Mouse (Mus musculus) liver, embryonic 13.5 days (tissue): ENCODE results near the gene Fam69a. TPM values are rescaled to one million over a fixed set of nuclear protein-coding genes. Genes with fewer than 3 reads are reported as not detected.
A peak's percentile ranks its signal among the peaks of the same experiment; 100 is the strongest.
"Not testable (repeated sequence)": the region's sequence is repeated elsewhere in the genome, so short reads cannot be mapped to it uniquely, and the experiment has no call there.

Experiments used
- ATAC-seq: fragments of 200-750 bp; cut with Nextera tagmentation; 2 replicates; pipeline ENCODE4 v1.8.0; 2017; ENCODE audit warnings: low read depth, mild to moderate bottlenecking, moderate number of reproducible peaks, moderate library complexity
- DNase-seq: peaks from one replicate; pipeline ENCODE4 v3.0.0; 2022
- H3K27ac ChIP-seq: fragments of 300-500 bp; sonication (generic); 2 replicates; pipeline ENCODE4 v1.5.1; 2015; ENCODE audit warnings: moderate library complexity, mild to moderate bottlenecking, inconsistent platforms
- H3K27me3 ChIP-seq: fragments of 300-500 bp; sonication (generic); 2 replicates; pipeline ENCODE4 v1.6.1; 2015; ENCODE audit warnings: mild to moderate bottlenecking, inconsistent platforms
- H3K36me3 ChIP-seq: fragments of 300-500 bp; sonication (generic); 2 replicates; pipeline ENCODE4 v1.6.1; 2015; ENCODE audit warnings: mild to moderate bottlenecking, inconsistent platforms
- H3K4me1 ChIP-seq: fragments of 300-500 bp; sonication (generic); replicated peaks from 2 replicates; pipeline ENCODE4 v1.6.1; 2015; ENCODE audit warnings: inconsistent platforms
- H3K4me2 ChIP-seq: fragments of 300-500 bp; sonication (generic); 2 replicates; pipeline ENCODE4 v1.6.1; 2015; ENCODE audit warnings: inconsistent platforms, mild to moderate bottlenecking, moderate library complexity
- H3K4me3 ChIP-seq: fragments of 300-500 bp; sonication (generic); replicated peaks from 2 replicates; pipeline ENCODE4 v1.5.1; 2015; ENCODE audit warnings: mild to moderate bottlenecking, inconsistent platforms
- H3K9ac ChIP-seq: fragments of 300-500 bp; sonication (generic); 2 replicates; pipeline ENCODE4 v1.6.1; 2015; ENCODE audit warnings: mild to moderate bottlenecking, inconsistent platforms
- H3K9me3 ChIP-seq: fragments of 300-500 bp; sonication (generic); replicated peaks from 2 replicates; pipeline ENCODE4 v1.6.1; 2016; ENCODE audit warnings: inconsistent platforms
- WGBS: fragments of 180-500 bp; shearing (Covaris S2); methylation state at CpG from one replicate; pipeline ENCODE4 v1.1.7; 2015; ENCODE audit not compliant: insufficient replicate concordance; 5-methylcytosine and 5-hydroxymethylcytosine counted together
- polyA plus RNA-seq: library from polyadenylated mRNA; unstranded; fragments of >200 nt; fragmentation: Nextera tagmentation; extraction: Ambion mirVana; gene quantifications from 2 replicates; pipeline ENCODE4 v1.2.1, GENCODE M21; 2015

The Fam69a gene
- polyA plus RNA-seq, 1 experiment from 2014 or later = 11.3 TPM

- Histone ChIP-seq H3K27me3 (no peaks in the 10 kb centered on the region), H3K4me1 (peaks cover 25% of the 10 kb centered on the region), H3K36me3 (no peaks in the 10 kb centered on the region), H3K27ac (no peak overlapping the region), H3K4me3 (no peak overlapping the region), H3K9me3 (no peaks in the 10 kb centered on the region), H3K9ac (no peak overlapping the region), H3K4me2 (no peak overlapping the region)
- ATAC-seq (no peak), DNase-seq (no peak)
- WGBS = 79% methylated on average over 6 of the region's 6 CpGs
Measured at GRCm38 (mm10) chr5:107943526-107943925, 43.4 kb downstream of the Fam69a start.

- H3K4me1 ChIP-seq = peaks cover 25% of the 10 kb centered on the region
- H3K9ac ChIP-seq = no peak overlapping the region
- H3K27me3 ChIP-seq = no peaks in the 10 kb centered on the region
- H3K27ac ChIP-seq = no peak overlapping the region
- H3K4me3 ChIP-seq = no peak overlapping the region
- DNase-seq (no peak), ATAC-seq (no peak)
- no peaks in the 10 kb centered on the region for H3K36me3 ChIP-seq
- no peaks in the 10 kb centered on the region for H3K9me3 ChIP-seq
- H3K4me2 ChIP-seq = no peak overlapping the region
- 43% methylated on average over 1 of the region's 1 CpGs for WGBS
Measured at GRCm38 (mm10) chr5:107942941-107943340, 43.9 kb downstream of the Fam69a start.

GRCm38 (mm10) chr5:107941222-107941621 lies 45.7 kb downstream of the Fam69a start:
- H3K9me3 ChIP-seq = no peaks in the 10 kb centered on the region
- no peak overlapping the region for H3K4me3 ChIP-seq
- H3K9ac ChIP-seq = no peak overlapping the region
- H3K27ac ChIP-seq = no peak overlapping the region
- DNase-seq = no peak
- H3K27me3 ChIP-seq = no peaks in the 10 kb centered on the region
- no peak overlapping the region for H3K4me2 ChIP-seq
- no peak for ATAC-seq
- no peaks in the 10 kb centered on the region for H3K36me3 ChIP-seq
- peaks cover 18% of the 10 kb centered on the region for H3K4me1 ChIP-seq
- WGBS = 59% methylated on average over 6 of the region's 6 CpGs

DNA sequence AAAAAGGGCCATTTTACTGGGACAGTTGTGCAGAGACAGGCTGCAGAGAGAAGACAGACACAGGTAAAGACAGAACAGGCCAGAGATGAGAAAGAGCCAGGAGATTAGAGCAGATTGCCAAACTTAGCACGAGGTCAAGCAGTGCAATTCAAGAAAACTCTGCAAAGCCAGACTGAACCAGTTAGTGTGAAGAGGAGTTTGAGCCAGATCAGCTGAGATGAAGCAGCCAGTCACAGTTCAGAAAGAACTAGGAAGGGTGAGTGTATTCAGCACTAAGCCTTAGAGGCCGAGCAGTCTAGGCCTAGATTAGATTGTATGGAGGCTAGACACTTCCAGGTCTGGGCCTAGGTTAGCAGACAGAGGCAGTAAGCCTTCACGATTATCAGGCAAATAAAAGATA lies 47.2 kb downstream of the Fam69a start:
- Histone ChIP-seq H3K36me3 (no peaks in the 10 kb centered on the region), H3K9ac (no peak overlapping the region), H3K4me2 (no peak overlapping the region), H3K27me3 (no peaks in the 10 kb centered on the region), H3K27ac (no peak overlapping the region), H3K9me3 (no peaks in the 10 kb centered on the region), H3K4me1 (peaks cover 21% of the 10 kb centered on the region), H3K4me3 (no peak overlapping the region)
- ATAC-seq (no peak), DNase-seq (no peak)
- 56% methylated on average over 3 of the region's 3 CpGs for WGBS

DNA sequence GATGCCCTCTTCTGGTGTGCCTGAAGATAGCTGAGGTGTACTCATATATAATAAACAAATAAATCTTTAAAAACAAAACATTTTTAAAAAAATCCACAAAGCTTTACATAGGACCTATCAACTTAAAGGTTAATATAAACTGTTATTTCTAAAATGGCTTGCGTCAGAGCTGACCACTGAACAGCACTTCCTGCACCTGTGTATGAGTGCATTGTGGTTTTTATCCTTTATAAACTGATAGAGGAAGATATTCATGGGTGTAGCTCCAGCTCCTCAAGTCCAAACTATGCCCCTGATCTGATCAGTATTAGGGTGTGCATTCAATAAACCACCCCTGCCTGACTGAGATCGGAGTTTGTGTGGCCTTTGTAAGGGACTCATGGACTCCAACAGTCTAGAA lies 48.0 kb downstream of the Fam69a start:
- Histone ChIP-seq H3K4me2 (no peak overlapping the region), H3K4me1 (peaks cover 19% of the 10 kb centered on the region), H3K27me3 (no peaks in the 10 kb centered on the region), H3K9me3 (no peaks in the 10 kb centered on the region), H3K4me3 (no peak overlapping the region), H3K27ac (no peak overlapping the region), H3K9ac (no peak overlapping the region), H3K36me3 (no peaks in the 10 kb centered on the region)
- 67% methylated on average over 2 of the region's 2 CpGs for WGBS
- no peak for DNase-seq
- no peak for ATAC-seq

- H3K9me3 ChIP-seq, H3K27me3 ChIP-seq, H3K9ac ChIP-seq, H3K27ac ChIP-seq, DNase-seq, ATAC-seq, H3K4me2 ChIP-seq, H3K36me3 ChIP-seq, H3K4me3 ChIP-seq: not testable (repeated sequence)
- H3K4me1 ChIP-seq = peaks cover 19% of the 10 kb centered on the region
- 67% methylated on average over 1 of the region's 1 CpGs for WGBS
Measured at GRCm38 (mm10) chr5:107938483-107938882, 48.4 kb downstream of the Fam69a start.

DNA sequence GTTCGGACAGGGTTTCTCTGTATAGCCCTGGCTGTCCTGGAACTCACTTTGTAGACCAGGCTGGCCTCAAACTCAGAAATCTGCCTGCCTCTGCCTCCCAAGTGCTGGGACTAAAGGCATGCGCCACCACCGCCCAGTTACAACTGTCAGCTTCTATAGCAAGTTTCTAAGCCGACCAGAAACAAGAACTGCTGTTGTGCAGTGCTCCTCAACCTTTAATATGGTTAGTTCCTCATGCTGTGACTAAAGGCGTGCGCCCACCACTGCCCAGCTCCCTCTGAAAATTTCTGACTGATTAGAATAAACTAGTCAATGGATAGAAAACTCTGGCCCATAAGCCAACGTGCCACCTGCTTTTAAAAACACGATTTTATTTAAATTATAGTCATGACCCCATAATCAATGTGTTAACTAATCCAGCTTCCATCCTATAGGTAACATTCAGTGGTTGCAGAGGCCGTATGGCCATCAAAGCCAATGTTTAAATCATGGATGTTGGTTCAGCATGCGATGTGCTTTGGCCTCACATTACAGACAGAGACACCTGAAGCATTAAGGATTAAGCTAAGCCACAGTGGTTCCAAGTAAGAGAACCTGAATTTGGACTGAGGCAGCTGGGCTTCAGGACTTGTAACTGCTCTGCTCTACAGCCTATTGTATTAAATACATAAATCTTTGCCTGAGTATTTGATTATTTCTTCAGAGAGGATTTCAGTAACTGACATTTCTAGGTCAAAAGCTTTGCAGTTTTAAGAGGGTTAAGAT lies 50.1 kb downstream of the Fam69a start:
- H3K9me3 ChIP-seq = no peaks in the 10 kb centered on the region
- ATAC-seq (no peak), DNase-seq (no peak)
- H3K36me3 ChIP-seq = no peaks in the 10 kb centered on the region
- H3K4me1 ChIP-seq = peaks cover 24% of the 10 kb centered on the region
- H3K4me3 ChIP-seq = no peak overlapping the region
- no peak overlapping the region for H3K27ac ChIP-seq
- no peaks in the 10 kb centered on the region for H3K27me3 ChIP-seq
- WGBS = 76% methylated on average over 10 of the region's 10 CpGs
- H3K4me2 ChIP-seq = no peak overlapping the region
- no peak overlapping the region for H3K9ac ChIP-seq

DNA sequence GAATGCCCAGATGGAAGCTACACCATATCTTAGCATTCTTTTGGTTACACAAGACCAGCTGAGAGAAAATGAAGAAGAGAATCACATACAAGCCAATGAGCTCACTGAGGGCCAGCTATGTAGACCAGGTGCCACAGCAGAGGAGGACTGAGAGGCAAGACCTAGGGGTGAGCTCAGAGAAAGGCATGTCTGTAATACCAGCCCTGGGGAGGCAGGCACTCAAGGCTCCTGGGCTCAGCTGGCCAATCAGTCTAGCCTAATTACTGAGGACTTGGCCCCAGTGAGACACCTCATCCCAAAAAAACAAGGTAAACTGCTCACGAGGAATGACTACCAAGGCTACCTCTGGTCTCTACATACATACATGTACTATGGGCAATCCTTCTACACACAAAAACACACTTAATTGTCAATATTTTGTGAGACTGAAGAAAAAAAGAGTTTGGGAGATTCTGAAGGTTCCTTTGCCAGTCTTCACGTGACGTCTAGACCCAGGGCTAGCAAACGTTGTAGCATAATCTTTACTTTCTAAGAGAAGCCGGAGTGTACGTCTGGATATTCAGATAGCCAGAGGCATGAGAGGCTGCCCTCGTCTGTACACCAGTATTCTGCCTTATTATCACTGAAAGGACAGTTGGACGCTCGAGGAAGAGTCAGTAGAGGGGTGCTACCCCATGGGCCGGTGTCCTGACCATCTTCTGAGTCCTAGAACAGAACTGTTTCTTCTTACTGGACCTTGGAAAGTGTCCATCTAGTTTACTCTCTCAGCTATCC lies 51.9 kb downstream of the Fam69a start:
- no peak overlapping the region for H3K9ac ChIP-seq
- no peaks in the 10 kb centered on the region for H3K36me3 ChIP-seq

DNA sequence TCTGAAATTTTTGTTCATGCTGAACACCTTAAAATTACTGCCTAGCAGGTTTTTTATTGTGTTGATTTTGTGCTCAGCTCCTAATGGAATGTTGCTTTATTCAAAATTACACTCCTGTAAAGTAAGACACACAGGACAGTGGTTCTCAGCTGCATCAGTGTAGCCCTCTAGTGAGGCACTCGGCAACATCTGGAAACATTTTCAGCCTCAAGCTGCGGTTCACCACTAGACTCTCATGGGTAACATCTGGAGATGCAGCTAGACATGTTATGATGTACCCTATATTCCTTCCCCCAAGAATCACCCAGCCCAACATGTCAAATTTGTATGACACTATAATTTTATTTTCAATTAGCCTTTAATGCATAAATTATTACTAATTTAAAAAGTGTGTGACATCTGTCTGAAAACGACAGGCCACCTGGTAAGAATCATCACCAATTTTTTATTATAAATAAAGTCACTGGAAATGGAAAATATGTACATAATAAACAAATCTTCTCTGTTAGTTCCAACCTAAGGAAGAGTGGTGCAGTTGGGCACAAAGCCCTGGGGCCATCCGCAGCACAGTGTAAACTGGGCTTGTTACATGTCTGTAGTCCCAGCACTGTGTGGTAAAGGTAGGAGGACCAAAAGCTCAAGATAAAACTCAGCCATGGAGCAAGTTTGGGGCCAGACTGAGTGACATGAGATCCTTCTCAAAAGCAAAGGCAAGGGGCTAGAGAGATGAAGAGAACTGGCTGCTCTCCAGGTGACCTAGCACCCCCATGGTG lies 53.5 kb downstream of the Fam69a start:
- no peaks in the 10 kb centered on the region for H3K9me3 ChIP-seq
- 72% methylated on average over 4 of the region's 4 CpGs for WGBS
- no peak overlapping the region for H3K4me2 ChIP-seq
- no peaks in the 10 kb centered on the region for H3K36me3 ChIP-seq
- no peak for DNase-seq
- ATAC-seq = no peak
- no peaks in the 10 kb centered on the region for H3K27me3 ChIP-seq
- H3K27ac ChIP-seq = no peak overlapping the region; the same call in 1 of the 2 replicates
- peaks cover 14% of the 10 kb centered on the region for H3K4me1 ChIP-seq
- no peak overlapping the region for H3K9ac ChIP-seq
- no peak overlapping the region for H3K4me3 ChIP-seq

More for the DNA sequence above, 51.9 kb downstream of the Fam69a start:
- Histone ChIP-seq H3K9me3 (no peaks in the 10 kb centered on the region), H3K4me1 (peaks cover 21% of the 10 kb centered on the region), H3K4me2 (no peak overlapping the region), H3K27ac (0 out of 2 replicates have a peak overlapping the region, but pooled peaks have one; percentile 2), H3K4me3 (no peak overlapping the region), H3K27me3 (no peaks in the 10 kb centered on the region)
- DNase-seq = peak; percentile 36
- 46% methylated on average over 10 of the region's 10 CpGs for WGBS
- ATAC-seq = peak; percentile 79

DNA sequence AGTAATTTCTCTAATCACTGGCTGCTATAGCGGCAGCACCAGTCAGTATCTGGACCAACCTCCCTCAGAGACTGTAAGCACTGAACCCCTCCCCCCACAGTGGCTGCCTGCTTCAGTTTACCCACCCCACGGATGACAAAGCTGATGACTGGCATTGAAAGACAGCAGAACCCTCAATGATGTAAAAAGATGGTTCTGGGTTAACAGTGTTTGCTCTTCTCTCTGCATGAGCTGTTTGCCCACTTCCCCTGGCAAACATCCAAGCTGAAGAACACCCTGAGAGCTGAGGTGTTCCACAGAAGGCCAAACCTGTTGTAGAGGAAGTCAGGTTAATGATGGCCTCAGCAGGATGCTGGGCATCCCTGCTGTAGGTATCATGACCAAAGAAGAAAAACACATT lies 54.3 kb downstream of the Fam69a start:
- ATAC-seq = no peak
- H3K27me3 ChIP-seq = no peaks in the 10 kb centered on the region
- no peaks in the 10 kb centered on the region for H3K9me3 ChIP-seq
- DNase-seq = no peak
- H3K27ac ChIP-seq = no peak overlapping the region
- 0 out of 2 replicates have a peak overlapping the region, but pooled peaks have one; percentile 6 for H3K9ac ChIP-seq
- no peak overlapping the region for H3K4me2 ChIP-seq
- 42% methylated on average over 2 of the region's 2 CpGs for WGBS
- peaks cover 14% of the 10 kb centered on the region for H3K4me1 ChIP-seq
- no peak overlapping the region for H3K4me3 ChIP-seq
- H3K36me3 ChIP-seq = no peaks in the 10 kb centered on the region

DNA sequence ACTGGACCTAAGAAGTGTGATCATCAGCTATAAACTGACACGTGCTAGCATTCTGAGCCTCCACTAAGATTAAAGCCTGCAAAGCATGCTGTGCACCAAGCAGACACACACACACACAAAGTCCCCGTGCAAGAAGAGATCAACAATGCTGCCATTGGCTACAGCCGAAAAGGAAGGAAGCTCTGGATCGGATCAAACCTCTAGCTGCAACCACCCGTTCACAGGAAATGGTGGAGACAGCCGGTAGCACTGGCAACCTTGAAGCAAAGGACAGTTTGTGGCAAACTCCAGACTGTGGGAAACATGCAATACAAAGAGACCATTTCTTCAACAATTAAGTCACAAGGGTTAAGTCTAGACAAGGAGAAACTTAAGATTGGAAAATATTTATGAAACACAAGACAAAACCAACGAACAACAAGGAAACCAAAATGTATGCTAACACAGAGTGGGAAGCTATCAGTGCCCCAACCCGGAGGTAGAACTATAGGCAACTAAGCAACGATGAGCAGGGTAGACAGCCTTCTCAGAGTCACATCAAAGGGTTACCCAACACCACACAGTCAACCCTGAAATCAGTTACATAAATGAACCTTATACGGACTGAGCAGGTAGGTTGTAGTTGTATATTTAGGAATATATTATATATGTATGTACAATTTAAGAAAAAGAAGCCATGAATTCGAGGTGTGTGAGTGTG lies 60.2 kb downstream of the Fam69a start:
- Histone ChIP-seq H3K4me1 (peaks cover 12% of the 10 kb centered on the region), H3K9ac (no peak overlapping the region), H3K4me2 (no peak overlapping the region), H3K27me3 (no peaks in the 10 kb centered on the region), H3K36me3 (no peaks in the 10 kb centered on the region), H3K4me3 (no peak overlapping the region), H3K27ac (0 out of 2 replicates have a peak overlapping the region, but pooled peaks have one; percentile 29), H3K9me3 (no peaks in the 10 kb centered on the region)
- DNase-seq (no peak), ATAC-seq (no peak)
- 24% methylated on average over 11 of the region's 11 CpGs for WGBS
